In genomic region chr2:158284571-158284970, GRCm38 (mm10) we compare ENCODE assay signal across 8 mouse cellular contexts. TPM values are rescaled to one million over a fixed set of nuclear protein-coding genes. Genes with fewer than 3 reads are reported as not detected.
A peak's percentile ranks its signal among the peaks of the same experiment; 100 is the strongest.
DNase-seq lines count a peak whose midpoint lies in the region; ATAC-seq and TF ChIP-seq lines count a peak whose summit lies in the region.
"Had no signal": no experiment of that assay in that cellular context is flagged by ENCODE, and none has a peak within 500 bp of the region (broad histone marks: within the 10 kb centered on the region; RNA-seq: fewer than 3 reads in every experiment).

No protein-coding gene starts in this region.

- no peaks in the 10 kb centered on the region for H3K9me3 ChIP-seq in MEL (replicated peaks; ENCODE audit: insufficient read depth, low read length)
- H3K9me3 ChIP-seq in liver, postnatal 0 days (ENCODE audit: low read length), result no peaks in the 10 kb centered on the region
- H3K9me3 ChIP-seq: limb, embryonic 13.5 days had no signal

- H3K4me3 ChIP-seq in MEL (ENCODE audit: control insufficient read depth in 1 of 2, insufficient read depth in 1 of 2, low read depth in 2 of 2, low read length in 2 of 2), result no peak overlapping the region
- H3K4me3 ChIP-seq in kidney, adult 2 months (ENCODE audit: insufficient read depth, low read depth, low read length), result no peak overlapping the region
- no peak overlapping the region for H3K4me3 ChIP-seq in liver, postnatal 0 days (ENCODE audit: low read depth, low read length)
- H3K4me3 ChIP-seq: limb, embryonic 13.5 days had no signal

- TF ChIP-seq EP300 in MEL (IDR thresholded peaks at IDR 0.05; ENCODE audit: low read depth in 1 of 2, low read length in 2 of 2), result no peak
- no peak for TF ChIP-seq EP300 in liver, postnatal 0 days (IDR thresholded peaks at IDR 0.05; ENCODE audit: low read depth)

- peak; percentile 62 for DNase-seq in MEL (ENCODE audit: low read depth, low spot score)
- DNase-seq in cerebellum, adult 18-20 months, result peak; percentile 48 to 61
- DNase-seq in heart, adult 11 months, result peak; percentile 94
- peak; percentile 65 for DNase-seq in kidney, adult 2 months
- DNase-seq in liver, postnatal 0 days, result peak; percentile 74
- peak; percentile 51 for DNase-seq in retina, postnatal 7 days (ENCODE audit: low read depth, low spot score)

- 0 out of 4 replicates have a peak, but pooled peaks of 1 of the 2 experiments have one; percentile 24 for TF ChIP-seq POLR2A in MEL (IDR thresholded peaks at IDR 0.05; ENCODE audit: control insufficient read depth in 1 of 2, insufficient read depth in 1 of 2, low read depth in 1 of 2, low read length in 2 of 2, poor library complexity in 1 of 2)
- TF ChIP-seq POLR2A in kidney, adult 2 months (IDR thresholded peaks at IDR 0.05; ENCODE audit: low read depth, low read length), result no peak

- 31% methylated on average over 11 of the region's 11 CpGs for WGBS in kidney, adult 2 months
- 17% methylated on average over 11 of the region's 11 CpGs for WGBS in liver, postnatal 0 days (ENCODE audit: insufficient replicate concordance)

- H3K79me2 ChIP-seq in MEL (ENCODE audit: control insufficient read depth, insufficient read depth, low read length, poor library complexity), result no peaks in the 10 kb centered on the region

- no peaks in the 10 kb centered on the region for H3K36me3 ChIP-seq in MEL (ENCODE audit: control insufficient read depth in 1 of 2, insufficient read depth in 2 of 2, low read length in 2 of 2)
- no peaks in the 10 kb centered on the region for H3K36me3 ChIP-seq in kidney, adult 2 months (ENCODE audit: control insufficient read depth, insufficient read depth, low read length)
- H3K36me3 ChIP-seq in liver, postnatal 0 days (replicated peaks; ENCODE audit: insufficient read depth, low read length), result no peaks in the 10 kb centered on the region
- H3K36me3 ChIP-seq: limb, embryonic 13.5 days had no signal

- H3K27ac ChIP-seq in MEL (ENCODE audit: control insufficient read depth, low read depth, low read length), result no peak overlapping the region
- H3K27ac ChIP-seq in kidney, adult 2 months (ENCODE audit: insufficient read depth, low read depth, low read length), result no peak overlapping the region
- H3K27ac ChIP-seq in liver, postnatal 0 days (ENCODE audit: low read depth), result no peak overlapping the region
- H3K27ac ChIP-seq: limb, embryonic 13.5 days had no signal

- no peaks in the 10 kb centered on the region for H3K4me1 ChIP-seq in MEL (ENCODE audit: control insufficient read depth in 1 of 2, insufficient read depth in 2 of 2, low read length in 2 of 2)
- no peaks in the 10 kb centered on the region for H3K4me1 ChIP-seq in kidney, adult 2 months (ENCODE audit: control insufficient read depth, insufficient read depth, low read length)
- peaks cover 7% of the 10 kb centered on the region; the same call in 1 of the 2 replicates for H3K4me1 ChIP-seq in liver, postnatal 0 days (ENCODE audit: insufficient read depth)

- no peak overlapping the region for H3K9ac ChIP-seq in MEL (ENCODE audit: control insufficient read depth, low read depth, low read length, poor library complexity, severe bottlenecking)
- H3K9ac ChIP-seq in liver, postnatal 0 days (replicated peaks), result no peak overlapping the region
- H3K9ac ChIP-seq: limb, embryonic 13.5 days had no signal

- TF ChIP-seq CTCF in MEL (IDR thresholded peaks at IDR 0.05 in 2 of 3, conservative IDR thresholded peaks at IDR 0.05 in 1 of 3; ENCODE audit: control insufficient read depth in 1 of 3, insufficient read depth in 1 of 3, low read depth in 2 of 3, low read length in 3 of 3, poor library complexity in 1 of 3, severe bottlenecking in 1 of 3), result peak; percentile 85 to 97 (median 90)
- TF ChIP-seq CTCF in kidney, adult 2 months (conservative IDR thresholded peaks at IDR 0.05; ENCODE audit: insufficient read depth, insufficient read length, low read depth, low read length), result peak; percentile 98
- TF ChIP-seq CTCF in liver, postnatal 0 days (IDR thresholded peaks at IDR 0.05; ENCODE audit: low read depth), result peak; percentile 95

- peak; percentile 80 for ATAC-seq in CD4-positive, CD25-positive, alpha-beta regulatory T cell, adult 4 months
- ATAC-seq in liver, postnatal 0 days, result peak; percentile 77

- peak; percentile 47 for TF ChIP-seq RAD21 in MEL (IDR thresholded peaks at IDR 0.05; ENCODE audit: low read depth, low read length)

- no peak overlapping the region for H3K4me2 ChIP-seq in liver, postnatal 0 days (ENCODE audit: low read depth, low read length)
- H3K4me2 ChIP-seq: limb, embryonic 13.5 days had no signal

- no peaks in the 10 kb centered on the region for H3K27me3 ChIP-seq in MEL (ENCODE audit: control insufficient read depth in 1 of 2, insufficient read depth in 2 of 2, low read length in 2 of 2)
- H3K27me3 ChIP-seq in kidney, adult 2 months (replicated peaks; ENCODE audit: control insufficient read depth, insufficient read depth, low read length), result no peaks in the 10 kb centered on the region
- no peaks in the 10 kb centered on the region for H3K27me3 ChIP-seq in liver, postnatal 0 days (ENCODE audit: insufficient read depth, low read length)
- H3K27me3 ChIP-seq: limb, embryonic 13.5 days had no signal

TF ChIP-seq in MEL, 35 proteins besides CTCF, POLR2A, EP300 and RAD21:
- 0 out of 2 replicates have a peak, but pooled peaks have one; percentile 38 for TF ChIP-seq MYC (IDR thresholded peaks at IDR 0.05; ENCODE audit: low read depth, low read length)
- no peak for TF ChIP-seq GATA1 (IDR thresholded peaks at IDR 0.05; ENCODE audit: low read depth, low read length)
- TF ChIP-seq ZC3H11A (IDR thresholded peaks at IDR 0.05; ENCODE audit: low read depth, low read length), result 0 out of 2 replicates have a peak, but pooled peaks have one; percentile 20
- no peak for TF ChIP-seq GABPA (IDR thresholded peaks at IDR 0.05; ENCODE audit: low read depth, low read length)
- TF ChIP-seq MXI1 (IDR thresholded peaks at IDR 0.05; ENCODE audit: low read depth, low read length), result no peak
- no peak for TF ChIP-seq CHD2 (IDR thresholded peaks at IDR 0.05; ENCODE audit: low read length)
- no peak for TF ChIP-seq MAFK (IDR thresholded peaks at IDR 0.05; ENCODE audit: borderline replicate concordance, low read depth, low read length)
- TF ChIP-seq UBTF (IDR thresholded peaks at IDR 0.05; ENCODE audit: borderline replicate concordance, insufficient read depth, low read depth, low read length), result no peak
- no peak for TF ChIP-seq POLR2AphosphoS5 (IDR thresholded peaks at IDR 0.05; ENCODE audit: borderline replicate concordance, low read depth, low read length)
- TF ChIP-seq NRF1 (IDR thresholded peaks at IDR 0.05; ENCODE audit: insufficient read depth, low read depth, low read length, poor library complexity, severe bottlenecking), result no peak
- no peak for TF ChIP-seq BHLHE40 (IDR thresholded peaks at IDR 0.05; ENCODE audit: borderline replicate concordance, low read depth, low read length)
- TF ChIP-seq CHD1 (IDR thresholded peaks at IDR 0.05; ENCODE audit: low read depth, low read length), result no peak
- no peak for TF ChIP-seq HCFC1 (IDR thresholded peaks at IDR 0.05; ENCODE audit: low read depth, low read length)
- TF ChIP-seq USF1 (IDR thresholded peaks at IDR 0.05; ENCODE audit: low read depth, low read length), result peak; percentile 65; the same call in 1 of the 2 replicates
- TF ChIP-seq TAL1 (IDR thresholded peaks at IDR 0.05; ENCODE audit: low read length), result no peak
- peak; percentile 88 for TF ChIP-seq MAX (IDR thresholded peaks at IDR 0.05; ENCODE audit: low read length)
- no peak for TF ChIP-seq NELFE (IDR thresholded peaks at IDR 0.05; ENCODE audit: low read depth, low read length)
- TF ChIP-seq ZMIZ1 (IDR thresholded peaks at IDR 0.05; ENCODE audit: low read depth, low read length), result no peak
- TF ChIP-seq SMC3 (IDR thresholded peaks at IDR 0.05; ENCODE audit: low read depth, low read length), result peak; percentile 73
- TF ChIP-seq MEF2A (IDR thresholded peaks at IDR 0.05; ENCODE audit: extremely low read depth, insufficient replicate concordance, low read depth, low read length, poor library complexity, severe bottlenecking), result no peak
- no peak for TF ChIP-seq ELF1 (IDR thresholded peaks at IDR 0.05; ENCODE audit: low read depth, low read length)
- TF ChIP-seq POLR2AphosphoS2 (IDR thresholded peaks at IDR 0.05; ENCODE audit: low read length), result no peak
- TF ChIP-seq TCF12 (IDR thresholded peaks at IDR 0.05; ENCODE audit: low read depth, low read length), result no peak

RNA-seq across cellular contexts. Expression of gene Lbp, which starts 21.7 kb away (rescaled TPM):
- 1 to 10 TPM in 1 of 2 experiments, not detected in 1; 1.3 TPM for polyA plus RNA-seq in CD4-positive, CD25-positive, alpha-beta regulatory T cell, adult 4 months (2017; shearing (Covaris generic))
- total RNA-seq in MEL (2012; rRNA removed), result not detected in 2 replicates
- not detected for polyA plus RNA-seq in MEL (2012; ENCODE audit: insufficient read depth in 1 of 2, insufficient read length in 2 of 2, low read depth in 1 of 2, low replicate concordance in 2 of 2, missing spikeins in 1 of 2)
- 19.8 and 27.2 TPM in 2 replicates for polyA plus RNA-seq in kidney, adult 2 months (2012; rRNA removed)
- 167 and 193 TPM in 2 replicates for polyA plus RNA-seq in liver, postnatal 0 days (2015; fragmentation: Nextera tagmentation; extraction: Ambion mirVana)

RNA-seq across cellular contexts. Expression of gene Bpi, which starts 26.7 kb away (rescaled TPM):
- not detected for polyA plus RNA-seq in CD4-positive, CD25-positive, alpha-beta regulatory T cell, adult 4 months (2017; shearing (Covaris generic))
- total RNA-seq in MEL (2012; rRNA removed), result not detected in 2 replicates
- under 1 TPM in 1 of 2 experiments, not detected in 1; 0.10 TPM for polyA plus RNA-seq in MEL (2012; ENCODE audit: insufficient read depth in 1 of 2, insufficient read length in 2 of 2, low read depth in 1 of 2, low replicate concordance in 2 of 2, missing spikeins in 1 of 2)
- 0.06 and 0.07 TPM in 2 replicates for polyA plus RNA-seq in kidney, adult 2 months (2012; rRNA removed)
- polyA plus RNA-seq in liver, postnatal 0 days (2015; fragmentation: Nextera tagmentation; extraction: Ambion mirVana), result not detected in 2 replicates
- polyA plus RNA-seq: limb, embryonic 13.5 days had no signal

RNA-seq across cellular contexts. Expression of gene D630003M21Rik, which starts 55.5 kb away (rescaled TPM):
- polyA plus RNA-seq in CD4-positive, CD25-positive, alpha-beta regulatory T cell, adult 4 months (2017; shearing (Covaris generic)), result not detected
- total RNA-seq in MEL (2012; rRNA removed), result not detected in 2 replicates
- under 1 TPM in 1 of 2 experiments, not detected in 1; 0.10 TPM for polyA plus RNA-seq in MEL (2012; ENCODE audit: insufficient read depth in 1 of 2, insufficient read length in 2 of 2, low read depth in 1 of 2, low replicate concordance in 2 of 2, missing spikeins in 1 of 2)
- polyA plus RNA-seq in kidney, adult 2 months (2012; rRNA removed), result 2.0 and 2.5 TPM in 2 replicates
- polyA plus RNA-seq in liver, postnatal 0 days (2015; fragmentation: Nextera tagmentation; extraction: Ambion mirVana), result 0.64 and 0.67 TPM in 2 replicates
